Mouse (Mus musculus) kidney, adult 2 months (tissue): ENCODE data around the gene Etl4.

ENCODE experiments used
- CTCF ChIP-seq: fragments of 200-500 bp; conservative IDR thresholded peaks from 2 replicates; pipeline ENCODE4 v1.5.1; 2011; ENCODE audit warnings: low read depth, mild to moderate bottlenecking, control low read depth, low read length, moderate library complexity, mixed read lengths; ENCODE audit not compliant: insufficient read depth, insufficient read length
- POLR2A ChIP-seq: fragments of 200-500 bp; IDR thresholded peaks from one replicate; pipeline ENCODE4 v1.6.1; 2011; ENCODE audit warnings: low read depth, low read length, control low read depth

GRCm38 (mm10) chr2:20541261-20541660 is 631.7 kb downstream of the Etl4 start:
- TF ChIP-seq CTCF (no peak), POLR2A (no peak)
